Mouse (Mus musculus): ENCODE data around the gene Snrpe. TPM values are rescaled to one million over a fixed set of nuclear protein-coding genes. Genes with fewer than 3 reads are reported as not detected.

Snrpe gene
- total and polyA plus RNA-seq, 3 experiments = 279 to 597 TPM; not detected in 1

DNA sequence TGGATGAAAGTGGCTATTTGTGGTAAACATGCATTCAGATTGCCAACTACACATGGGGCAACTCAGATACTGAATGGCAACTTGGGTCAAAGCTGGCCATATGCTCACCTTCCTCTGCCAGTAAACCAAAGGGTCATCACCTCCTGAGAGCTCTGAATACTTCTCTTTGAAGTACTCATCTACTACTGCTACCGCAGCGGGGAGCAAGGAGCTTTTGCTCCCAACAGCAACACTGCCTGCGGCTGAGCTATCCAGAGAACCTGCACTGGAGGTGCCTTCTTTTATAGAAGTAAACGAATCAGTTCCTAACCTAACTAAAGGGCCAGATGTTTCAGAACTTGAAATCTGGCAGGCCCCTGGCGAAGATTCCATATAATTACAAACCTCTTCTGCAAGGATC is 46.7 kb upstream of the Snrpe start:
- Histone ChIP-seq H3K27me3 (ENCODE audit: control insufficient read depth in 1 of 2, insufficient read depth in 2 of 2, low read length in 2 of 2) (no peaks in the 10 kb centered on the region), H3K79me2 (ENCODE audit: control insufficient read depth, insufficient read depth, low read length, poor library complexity) (peaks cover 55% of the 10 kb centered on the region), H3K9ac (ENCODE audit: control insufficient read depth, low read depth, low read length, poor library complexity, severe bottlenecking) (no peak overlapping the region), H3K36me3 (ENCODE audit: control insufficient read depth in 1 of 2, insufficient read depth in 2 of 2, low read length in 2 of 2) (peaks cover 17 to 47% of the 10 kb centered on the region in 2 experiments), H3K4me1 (ENCODE audit: control insufficient read depth in 1 of 2, insufficient read depth in 2 of 2, low read length in 2 of 2) (peaks cover 12 to 24% of the 10 kb centered on the region in 2 experiments), H3K27ac (ENCODE audit: control insufficient read depth, low read depth, low read length) (no peak overlapping the region), H3K9me3 (replicated peaks; ENCODE audit: insufficient read depth, low read length) (no peaks in the 10 kb centered on the region), H3K4me3 (ENCODE audit: control insufficient read depth in 1 of 2, insufficient read depth in 1 of 2, low read depth in 2 of 2, low read length in 2 of 2) (no peak overlapping the region)
- DNase-seq (ENCODE audit: low read depth, low spot score) = no peak
- no peak for TF ChIP-seq TAL1 (IDR thresholded peaks at IDR 0.05; ENCODE audit: low read length)
- no peak for TF ChIP-seq MYC (IDR thresholded peaks at IDR 0.05; ENCODE audit: low read depth, low read length)
- TF ChIP-seq E2F4 (IDR thresholded peaks at IDR 0.05; ENCODE audit: borderline replicate concordance, low read depth, low read length) = no peak
- TF ChIP-seq POLR2A (IDR thresholded peaks at IDR 0.05; ENCODE audit: control insufficient read depth in 1 of 2, insufficient read depth in 1 of 2, low read depth in 1 of 2, low read length in 2 of 2, poor library complexity in 1 of 2) = no peak
- no peak for TF ChIP-seq CTCF (IDR thresholded peaks at IDR 0.05 in 2 of 3, conservative IDR thresholded peaks at IDR 0.05 in 1 of 3; ENCODE audit: control insufficient read depth in 1 of 3, insufficient read depth in 1 of 3, low read depth in 2 of 3, low read length in 3 of 3, poor library complexity in 1 of 3, severe bottlenecking in 1 of 3)
- no peak for TF ChIP-seq JUND (IDR thresholded peaks at IDR 0.05; ENCODE audit: low read depth, low read length)
- no peak for TF ChIP-seq CHD1 (IDR thresholded peaks at IDR 0.05; ENCODE audit: low read depth, low read length)
- no peak for TF ChIP-seq BHLHE40 (IDR thresholded peaks at IDR 0.05; ENCODE audit: borderline replicate concordance, low read depth, low read length)
- TF ChIP-seq UBTF (IDR thresholded peaks at IDR 0.05; ENCODE audit: borderline replicate concordance, insufficient read depth, low read depth, low read length) = no peak
- no peak for TF ChIP-seq MAX (IDR thresholded peaks at IDR 0.05; ENCODE audit: low read length)
- no peak for TF ChIP-seq ZC3H11A (IDR thresholded peaks at IDR 0.05; ENCODE audit: low read depth, low read length)
- TF ChIP-seq HCFC1 (IDR thresholded peaks at IDR 0.05; ENCODE audit: low read depth, low read length) = no peak
- TF ChIP-seq MYB (IDR thresholded peaks at IDR 0.05; ENCODE audit: low read depth, low read length) = no peak
- TF ChIP-seq RCOR1 (IDR thresholded peaks at IDR 0.05; ENCODE audit: low read depth, low read length) = no peak
- no peak for TF ChIP-seq KAT2A (conservative IDR thresholded peaks at IDR 0.05; ENCODE audit: low read depth, low read length)
- TF ChIP-seq MXI1 (IDR thresholded peaks at IDR 0.05; ENCODE audit: low read depth, low read length) = no peak
- no peak for TF ChIP-seq MAFK (IDR thresholded peaks at IDR 0.05; ENCODE audit: borderline replicate concordance, low read depth, low read length)
- no peak for TF ChIP-seq ETS1 (IDR thresholded peaks at IDR 0.05; ENCODE audit: low read depth, low read length)
- TF ChIP-seq GATA1 (IDR thresholded peaks at IDR 0.05; ENCODE audit: low read depth, low read length) = no peak

DNA sequence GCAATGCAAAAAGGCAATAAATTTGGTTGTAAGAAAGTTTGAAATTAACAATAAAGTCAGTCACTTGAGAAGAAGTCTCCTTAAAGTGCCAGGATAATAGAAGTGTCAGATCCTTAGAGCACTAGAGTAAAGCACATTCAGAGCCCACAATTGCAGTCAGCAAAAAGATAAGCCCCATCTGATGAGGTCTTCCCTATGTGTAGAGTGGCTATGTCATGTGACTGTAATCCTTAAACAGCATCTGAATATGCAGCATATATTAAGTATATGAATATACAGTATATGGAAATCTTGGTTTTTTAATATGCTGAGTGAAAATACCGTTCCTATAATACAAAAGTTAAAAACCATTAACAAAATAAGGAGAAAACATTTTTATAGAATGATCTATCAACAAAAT is 42.9 kb upstream of the Snrpe start:
- H3K9me3 ChIP-seq (replicated peaks; ENCODE audit: insufficient read depth, low read length) = no peaks in the 10 kb centered on the region
- TF ChIP-seq USF1 (IDR thresholded peaks at IDR 0.05; ENCODE audit: low read depth, low read length) (peak; percentile 88), BHLHE40 (IDR thresholded peaks at IDR 0.05; ENCODE audit: borderline replicate concordance, low read depth, low read length) (no peak; the same call in 1 of the 2 replicates), CHD1 (IDR thresholded peaks at IDR 0.05; ENCODE audit: low read depth, low read length) (no peak), CHD2 (IDR thresholded peaks at IDR 0.05; ENCODE audit: low read length) (no peak), ETS1 (IDR thresholded peaks at IDR 0.05; ENCODE audit: low read depth, low read length) (peak; percentile 60), USF2 (IDR thresholded peaks at IDR 0.05; ENCODE audit: borderline replicate concordance in 1 of 2, insufficient read depth in 1 of 2, low read depth in 1 of 2, low read length in 2 of 2) (0 out of 4 replicates have a peak, but pooled peaks of 1 of the 2 experiments have one; percentile 39), POLR2AphosphoS5 (IDR thresholded peaks at IDR 0.05; ENCODE audit: borderline replicate concordance, low read depth, low read length) (no peak)
- no peaks in the 10 kb centered on the region for H3K27me3 ChIP-seq (ENCODE audit: control insufficient read depth in 1 of 2, insufficient read depth in 2 of 2, low read length in 2 of 2)
- no peak overlapping the region for H3K4me3 ChIP-seq (ENCODE audit: control insufficient read depth in 1 of 2, insufficient read depth in 1 of 2, low read depth in 2 of 2, low read length in 2 of 2)
- peaks cover 7 to 11% of the 10 kb centered on the region in 2 experiments for H3K4me1 ChIP-seq (ENCODE audit: control insufficient read depth in 1 of 2, insufficient read depth in 2 of 2, low read length in 2 of 2)
- H3K36me3 ChIP-seq (ENCODE audit: control insufficient read depth in 1 of 2, insufficient read depth in 2 of 2, low read length in 2 of 2) = peaks cover 20 to 27% of the 10 kb centered on the region in 2 experiments
- peak; percentile 27 for DNase-seq (ENCODE audit: low read depth, low spot score)
- H3K79me2 ChIP-seq (ENCODE audit: control insufficient read depth, insufficient read depth, low read length, poor library complexity) = peaks cover 38% of the 10 kb centered on the region
- H3K27ac ChIP-seq (ENCODE audit: control insufficient read depth, low read depth, low read length) = no peak overlapping the region
- H3K9ac ChIP-seq (ENCODE audit: control insufficient read depth, low read depth, low read length, poor library complexity, severe bottlenecking) = no peak overlapping the region
